Mouse (Mus musculus): ENCODE measurements around the gene Gm16223. TPM values are rescaled to one million over a fixed set of nuclear protein-coding genes. Genes with fewer than 3 reads are reported as not detected.

Gm16223 gene
- not detected in 2 replicates for polyA plus RNA-seq (2016; fragmentation: Nextera tagmentation; extraction: Ambion mirVana)

DNA sequence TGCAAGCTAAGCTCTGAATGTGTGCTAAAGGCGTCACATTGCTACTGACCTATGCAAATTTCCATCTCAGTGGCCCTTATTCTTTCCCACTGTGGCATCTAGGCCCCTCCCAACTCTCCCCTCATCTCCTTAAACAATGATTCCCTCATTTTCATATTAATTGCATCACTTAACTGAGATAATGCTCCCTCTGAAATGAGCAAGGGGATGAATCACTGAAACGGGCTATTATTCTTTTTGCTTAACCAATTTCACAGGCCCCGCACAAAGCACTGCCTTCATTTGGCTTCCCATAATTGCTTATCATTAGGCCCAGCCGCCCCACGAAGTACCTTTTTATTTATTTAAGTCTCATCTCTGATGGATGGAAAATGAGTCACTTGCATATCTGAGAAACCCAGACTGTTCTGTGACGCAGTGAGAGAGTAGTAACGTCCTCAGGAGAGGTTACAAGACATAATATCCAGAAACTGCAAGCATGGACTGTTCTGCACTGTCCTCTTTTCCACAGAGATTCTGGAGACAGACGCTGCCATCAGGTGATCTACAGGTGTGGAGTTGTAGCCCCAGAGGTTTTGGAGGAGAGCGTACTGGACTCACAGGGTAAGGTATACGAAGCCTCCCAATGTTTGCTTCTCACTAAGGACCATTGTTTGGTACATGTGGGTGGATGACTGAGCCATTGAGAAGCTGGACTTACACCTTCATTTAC lies at the start of gene Gm16223:
TSS of gene Gm16223 (plus strand) at position 485 of the 712 bp plus-strand sequence.
- Histone ChIP-seq H3K27ac (no peak within 1 kb of the TSS), H3K36me3 (replicated peaks) (no peaks in the 10 kb centered on the region), H3K4me3 (no peak within 1 kb of the TSS), H3K4me1 (peaks cover 10% of the 10 kb centered on the region; the same call in 1 of the 2 replicates), H3K9me3 (no peaks in the 10 kb centered on the region), H3K27me3 (ENCODE audit: poor library complexity, severe bottlenecking) (no peaks in the 10 kb centered on the region)
- 73% methylated on average over 10 of the region's 10 CpGs for WGBS
- DNase-seq (ENCODE audit: extremely low spot score, low spot score): no peak

DNA sequence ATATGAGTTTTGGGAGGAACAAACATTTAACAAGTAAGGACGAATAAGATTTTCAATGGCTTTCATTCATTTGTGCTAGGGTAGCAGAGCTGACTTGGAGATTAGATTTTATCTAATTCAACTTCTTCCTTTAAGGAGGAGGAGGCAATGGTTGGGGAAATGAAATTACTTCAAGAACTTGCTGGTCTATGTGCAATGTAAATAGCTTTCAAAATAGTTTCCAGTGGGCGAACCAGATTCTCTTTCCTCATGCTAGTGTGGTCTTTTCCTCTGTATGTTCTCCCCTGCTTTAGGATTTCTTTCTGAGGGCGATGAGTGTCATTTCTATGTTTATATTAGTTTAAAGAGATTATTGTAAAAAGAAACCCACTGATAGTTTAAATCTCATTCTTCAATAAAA lies 45.7 kb upstream of the Gm16223 start:
- 83% methylated on average over 3 of the region's 3 CpGs for WGBS

DNA sequence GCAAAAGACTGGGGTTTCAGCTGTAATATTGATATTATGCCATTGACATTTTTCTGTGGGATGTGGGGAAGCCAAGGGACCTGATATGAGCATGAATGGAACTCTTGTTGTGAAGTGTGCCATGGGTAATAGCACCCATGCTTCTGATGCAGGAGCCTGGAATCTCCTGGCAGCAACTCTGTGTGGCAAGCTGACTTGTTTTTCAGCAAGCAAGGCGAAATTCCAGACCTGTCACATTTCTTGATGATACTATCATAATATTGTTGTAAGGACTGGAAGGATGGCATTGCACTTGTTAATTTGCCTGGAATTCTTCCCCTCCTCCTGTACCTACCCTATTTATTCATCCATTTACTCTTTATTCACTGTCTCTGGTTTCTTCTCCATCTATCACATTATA lies 44.2 kb upstream of the Gm16223 start:
- no peak for DNase-seq (ENCODE audit: extremely low spot score, low spot score)
- H3K4me1 ChIP-seq: no peaks in the 10 kb centered on the region
- 86% methylated on average over 1 of the region's 1 CpGs for WGBS
- H3K36me3 ChIP-seq (replicated peaks): no peaks in the 10 kb centered on the region
- no peaks in the 10 kb centered on the region for H3K9me3 ChIP-seq
- H3K27me3 ChIP-seq (ENCODE audit: poor library complexity, severe bottlenecking): no peaks in the 10 kb centered on the region
- no peak overlapping the region for H3K4me3 ChIP-seq
- H3K27ac ChIP-seq: no peak overlapping the region

More for the DNA sequence above, 45.7 kb upstream of the Gm16223 start:
- no peaks in the 10 kb centered on the region for H3K36me3 ChIP-seq (replicated peaks)
- no peaks in the 10 kb centered on the region for H3K4me1 ChIP-seq
- H3K4me3 ChIP-seq: no peak overlapping the region
- no peak for DNase-seq (ENCODE audit: extremely low spot score, low spot score)
- H3K27ac ChIP-seq: no peak overlapping the region
- no peaks in the 10 kb centered on the region for H3K27me3 ChIP-seq (ENCODE audit: poor library complexity, severe bottlenecking)
- no peaks in the 10 kb centered on the region for H3K9me3 ChIP-seq

DNA sequence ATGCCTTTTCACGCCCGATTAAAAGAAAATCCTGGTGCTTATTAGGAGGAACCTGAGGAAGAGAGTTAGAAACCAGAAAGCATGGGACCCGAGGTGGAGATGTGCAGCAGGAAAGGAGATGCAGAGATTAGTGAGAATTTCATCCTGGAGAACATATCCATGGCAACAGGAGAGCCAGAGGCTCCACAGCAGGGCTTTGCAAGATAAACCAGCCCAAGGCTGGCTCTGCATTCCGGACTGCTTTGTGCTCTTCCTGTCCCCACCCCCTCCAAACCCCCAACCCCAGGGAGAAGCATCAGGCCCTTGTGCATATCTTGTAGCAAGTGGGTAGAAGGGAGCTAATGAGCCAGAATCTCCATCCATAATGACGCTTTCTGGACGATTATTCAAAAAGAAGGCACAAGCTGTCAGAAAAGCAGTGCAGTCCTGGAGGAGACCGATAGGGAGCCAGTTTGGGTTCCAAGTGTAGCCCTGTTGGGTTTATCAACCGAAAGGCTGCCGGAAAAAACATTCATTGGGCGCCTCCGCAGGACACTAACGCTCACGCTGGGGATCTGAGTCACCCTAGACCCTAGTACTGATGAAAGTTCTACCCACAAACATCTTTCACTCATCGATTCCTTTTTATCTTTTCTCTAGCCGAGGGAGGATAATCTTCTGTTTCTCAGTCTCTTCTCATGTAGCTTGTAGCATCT lies 31.2 kb upstream of the Gm16223 start:
- H3K36me3 ChIP-seq (replicated peaks): no peaks in the 10 kb centered on the region
- no peaks in the 10 kb centered on the region for H3K27me3 ChIP-seq (ENCODE audit: poor library complexity, severe bottlenecking)
- no peak for DNase-seq (ENCODE audit: extremely low spot score, low spot score)
- no peak overlapping the region for H3K27ac ChIP-seq
- no peak overlapping the region for H3K4me3 ChIP-seq
- H3K9me3 ChIP-seq: no peaks in the 10 kb centered on the region
- peaks cover 4% of the 10 kb centered on the region; the same call in 1 of the 2 replicates for H3K4me1 ChIP-seq
- 53% methylated on average over 15 of the region's 15 CpGs for WGBS

DNA sequence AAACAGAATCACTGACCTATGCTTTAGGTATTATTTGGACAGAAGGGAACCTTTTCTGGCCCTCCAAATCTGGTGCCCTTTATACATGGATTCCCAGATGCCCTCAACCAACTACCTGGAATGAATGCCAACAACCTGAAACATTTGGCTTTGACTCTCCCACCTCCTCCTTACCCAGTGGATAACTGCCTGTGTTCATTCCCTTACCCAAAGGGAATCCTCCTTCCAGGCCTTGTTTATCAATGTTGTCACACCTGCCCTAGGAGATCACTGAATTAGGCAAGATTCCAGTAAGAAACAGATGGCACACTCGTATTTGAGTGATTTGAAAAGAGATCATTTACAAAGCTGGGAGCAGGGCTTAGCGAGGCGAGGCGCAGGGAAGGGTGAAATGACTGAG lies 13.1 kb upstream of the Gm16223 start:
- Histone ChIP-seq H3K27me3 (ENCODE audit: poor library complexity, severe bottlenecking) (no peaks in the 10 kb centered on the region), H3K4me3 (no peak overlapping the region), H3K9me3 (no peaks in the 10 kb centered on the region), H3K36me3 (replicated peaks) (no peaks in the 10 kb centered on the region), H3K27ac (no peak overlapping the region), H3K4me1 (no peaks in the 10 kb centered on the region)
- no peak for DNase-seq (ENCODE audit: extremely low spot score, low spot score)
- WGBS: 94% methylated on average over 4 of the region's 4 CpGs

DNA sequence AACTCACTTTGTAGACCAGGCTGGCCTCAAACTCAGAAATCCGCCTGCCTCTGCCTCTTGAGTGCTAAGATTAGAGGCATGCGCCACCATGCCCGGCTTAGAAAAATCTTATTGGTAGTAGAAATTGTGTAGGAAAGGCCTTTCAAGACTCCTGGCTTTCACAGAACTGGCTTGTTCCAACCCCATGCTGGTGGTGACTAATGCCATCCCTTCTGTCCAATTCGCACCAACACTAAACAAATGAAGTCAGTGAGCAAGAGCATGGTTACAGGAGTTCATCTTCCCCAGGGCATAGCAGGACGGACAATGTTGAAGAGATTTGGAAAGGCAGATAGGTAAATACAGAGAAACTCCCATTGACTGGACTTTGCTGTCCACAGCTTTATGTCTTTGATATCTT lies 12.6 kb upstream of the Gm16223 start:
- no peak overlapping the region for H3K4me3 ChIP-seq
- H3K27me3 ChIP-seq (ENCODE audit: poor library complexity, severe bottlenecking): no peaks in the 10 kb centered on the region
- no peaks in the 10 kb centered on the region for H3K36me3 ChIP-seq (replicated peaks)
- DNase-seq (ENCODE audit: extremely low spot score, low spot score): no peak
- H3K9me3 ChIP-seq: no peaks in the 10 kb centered on the region
- no peaks in the 10 kb centered on the region for H3K4me1 ChIP-seq
- WGBS: 97% methylated on average over 5 of the region's 5 CpGs
- H3K27ac ChIP-seq: no peak overlapping the region

DNA sequence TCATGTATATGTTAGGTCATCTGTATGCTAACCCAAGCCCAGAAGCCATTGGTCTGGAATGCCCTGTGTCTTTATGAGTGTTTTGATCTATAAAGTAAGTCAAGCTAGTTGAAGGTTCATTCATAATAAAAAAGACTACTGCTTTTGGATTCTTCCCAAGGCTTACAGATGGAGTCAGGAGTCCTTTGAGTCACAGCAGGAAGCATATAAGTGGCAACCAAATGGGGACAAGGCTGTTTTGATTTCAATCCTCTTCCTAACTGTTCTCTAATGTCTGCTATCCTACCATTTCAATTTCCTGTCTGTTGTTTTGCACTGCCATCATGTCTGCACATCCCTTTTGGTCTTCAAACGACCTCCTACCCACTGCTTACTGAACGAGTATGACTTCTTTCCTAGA lies 2.7 kb upstream of the Gm16223 start:
- no peaks in the 10 kb centered on the region for H3K27me3 ChIP-seq (ENCODE audit: poor library complexity, severe bottlenecking)
- peaks cover 10% of the 10 kb centered on the region; the same call in 1 of the 2 replicates for H3K4me1 ChIP-seq
- no peak overlapping the region for H3K4me3 ChIP-seq
- WGBS: 64% methylated on average over 2 of the region's 2 CpGs
- H3K9me3 ChIP-seq: no peaks in the 10 kb centered on the region
- H3K36me3 ChIP-seq (replicated peaks): no peaks in the 10 kb centered on the region
- no peak overlapping the region for H3K27ac ChIP-seq
- DNase-seq (ENCODE audit: extremely low spot score, low spot score): no peak

DNA sequence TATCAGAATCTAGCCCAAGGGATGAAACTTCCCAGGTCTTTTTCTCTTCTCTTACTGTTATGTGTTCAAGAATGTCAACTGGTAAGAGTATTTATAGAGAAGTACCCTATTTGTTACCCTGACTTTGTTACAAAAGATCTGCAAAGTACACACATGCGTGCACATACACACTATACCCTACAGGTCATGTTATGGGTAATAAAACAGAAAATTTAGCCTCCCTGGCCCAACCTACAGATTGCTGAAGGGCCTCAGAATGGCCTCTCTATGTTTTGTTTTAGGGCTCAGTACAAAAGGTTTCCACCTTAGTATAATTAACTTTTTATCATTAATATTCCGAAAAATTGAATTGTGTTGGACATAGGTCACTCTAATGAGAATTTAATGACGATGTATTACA lies 685 bp upstream of the Gm16223 start:
- DNase-seq (ENCODE audit: extremely low spot score, low spot score): no peak

DNA sequence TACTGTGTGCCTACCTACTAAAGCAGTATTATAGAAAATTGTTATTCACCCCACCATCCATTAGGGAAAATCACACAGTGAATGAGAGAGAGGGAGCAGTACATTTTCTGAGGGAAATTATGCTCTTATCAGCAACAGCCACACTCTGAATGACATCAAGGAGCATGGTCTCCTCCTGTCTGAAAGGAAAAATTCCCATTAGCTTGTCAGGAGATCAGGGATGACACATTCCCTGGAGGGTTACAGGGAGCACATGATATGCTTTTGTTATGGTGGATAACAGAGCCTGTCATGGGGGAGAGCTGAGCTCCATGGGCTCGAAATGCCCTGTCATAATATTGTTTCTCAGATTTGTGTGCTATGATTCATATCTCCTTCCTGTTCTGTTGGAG lies 424 bp downstream of the Gm16223 start:
- no peak overlapping the region for H3K4me3 ChIP-seq
- H3K27ac ChIP-seq: no peak overlapping the region
- H3K27me3 ChIP-seq (ENCODE audit: poor library complexity, severe bottlenecking): no peaks in the 10 kb centered on the region
- DNase-seq (ENCODE audit: extremely low spot score, low spot score): no peak
- peaks cover 10% of the 10 kb centered on the region; the same call in 1 of the 2 replicates for H3K4me1 ChIP-seq
- H3K36me3 ChIP-seq (replicated peaks): no peaks in the 10 kb centered on the region
- 86% methylated on average over 1 of the region's 1 CpGs for WGBS
- H3K9me3 ChIP-seq: no peaks in the 10 kb centered on the region

More for the DNA sequence above, 685 bp upstream of the Gm16223 start:
- no peak overlapping the region for H3K27ac ChIP-seq
- no peaks in the 10 kb centered on the region for H3K9me3 ChIP-seq
- peaks cover 10% of the 10 kb centered on the region; the same call in 1 of the 2 replicates for H3K4me1 ChIP-seq
- H3K4me3 ChIP-seq: no peak overlapping the region
- H3K27me3 ChIP-seq (ENCODE audit: poor library complexity, severe bottlenecking): no peaks in the 10 kb centered on the region
- 76% methylated on average over 3 of the region's 3 CpGs for WGBS
- no peaks in the 10 kb centered on the region for H3K36me3 ChIP-seq (replicated peaks)

DNA sequence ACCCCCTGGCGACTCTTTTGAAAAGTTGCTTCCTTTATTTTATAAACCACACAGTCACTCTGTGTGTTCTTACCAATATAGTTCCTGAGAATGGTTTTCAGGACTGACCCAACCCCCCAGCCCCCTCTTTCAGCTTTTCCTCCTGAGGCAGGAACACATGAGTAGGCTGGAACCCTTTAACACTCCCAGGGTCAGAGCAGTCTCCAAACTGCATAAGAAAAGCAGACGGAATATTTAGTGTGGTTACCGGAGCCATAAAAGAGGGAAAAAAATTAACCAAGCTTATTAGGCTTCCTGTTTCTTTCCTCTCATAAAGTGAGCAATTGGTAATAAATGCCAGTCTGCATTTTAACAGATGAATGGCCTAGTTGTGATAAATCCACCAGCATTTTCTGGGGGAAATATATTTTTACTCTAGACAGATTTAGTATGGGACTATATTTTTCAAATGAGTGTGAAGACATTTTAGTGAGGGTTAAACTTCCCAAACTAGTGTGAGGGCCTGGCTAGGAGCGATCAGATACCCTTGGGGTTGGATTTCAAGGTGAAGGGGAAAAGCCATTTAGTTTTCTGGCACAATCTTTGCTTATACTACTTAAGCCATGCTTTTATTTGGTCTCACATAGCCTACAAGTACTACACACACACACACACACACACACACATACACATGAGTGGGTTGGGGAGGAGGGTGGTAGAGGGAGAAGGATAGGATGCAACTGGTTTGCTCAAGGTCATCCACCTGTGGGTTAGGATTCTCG lies 49.0 kb downstream of the Gm16223 start:
- no peaks in the 10 kb centered on the region for H3K36me3 ChIP-seq (replicated peaks)
- no peaks in the 10 kb centered on the region for H3K9me3 ChIP-seq
- no peaks in the 10 kb centered on the region for H3K4me1 ChIP-seq
- H3K27me3 ChIP-seq (ENCODE audit: poor library complexity, severe bottlenecking): no peaks in the 10 kb centered on the region
- no peak overlapping the region for H3K4me3 ChIP-seq
- WGBS: 89% methylated on average over 5 of the region's 5 CpGs
- no peak for DNase-seq (ENCODE audit: extremely low spot score, low spot score)
- no peak overlapping the region for H3K27ac ChIP-seq

DNA sequence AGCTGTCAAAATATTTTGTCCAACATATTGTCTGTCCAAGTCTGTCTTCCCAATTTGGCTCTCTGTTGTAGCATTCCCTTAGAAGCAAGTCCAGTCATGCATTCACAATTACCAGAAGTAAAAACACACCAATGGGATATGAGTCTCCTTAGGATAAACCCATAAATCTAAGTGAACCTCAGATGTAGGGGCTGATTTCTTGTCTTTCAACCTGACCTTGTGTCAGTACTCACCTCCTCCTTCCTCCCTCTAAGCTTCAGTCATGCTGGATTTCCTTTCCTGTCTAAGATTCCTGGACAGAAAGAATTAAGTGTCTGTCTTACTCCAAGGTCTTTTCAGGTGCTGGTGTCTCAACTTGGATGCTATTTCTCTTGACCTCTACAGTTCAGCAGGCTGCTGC lies 57.8 kb downstream of the Gm16223 start:
- Histone ChIP-seq H3K36me3 (replicated peaks) (no peaks in the 10 kb centered on the region), H3K27me3 (ENCODE audit: poor library complexity, severe bottlenecking) (no peaks in the 10 kb centered on the region), H3K27ac (no peak overlapping the region), H3K9me3 (no peaks in the 10 kb centered on the region), H3K4me1 (no peaks in the 10 kb centered on the region), H3K4me3 (no peak overlapping the region)
- no peak for DNase-seq (ENCODE audit: extremely low spot score, low spot score)

DNA sequence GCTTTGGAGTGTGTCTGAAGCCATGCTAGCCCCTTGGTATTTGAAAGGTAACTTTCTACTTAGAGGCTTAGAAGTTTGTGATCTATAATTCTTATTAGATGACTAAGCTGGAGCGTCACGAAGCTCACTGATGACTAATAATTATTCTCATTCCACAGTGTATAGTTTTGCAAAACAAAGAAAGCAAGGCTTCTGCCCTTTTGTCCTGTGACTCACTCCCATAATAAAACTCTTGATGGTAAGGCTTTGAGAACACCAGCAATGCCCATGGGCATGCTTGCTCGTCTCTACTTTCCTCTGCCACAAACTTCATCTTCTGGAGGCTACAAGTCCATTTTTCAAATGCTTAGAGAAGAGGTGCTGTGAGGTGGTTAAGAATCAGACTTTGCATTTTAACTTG lies 87.9 kb downstream of the Gm16223 start:
- Histone ChIP-seq H3K9me3 (no peaks in the 10 kb centered on the region), H3K27me3 (ENCODE audit: poor library complexity, severe bottlenecking) (no peaks in the 10 kb centered on the region), H3K27ac (no peak overlapping the region), H3K36me3 (replicated peaks) (no peaks in the 10 kb centered on the region), H3K4me1 (peaks cover 11% of the 10 kb centered on the region), H3K4me3 (no peak overlapping the region)
- WGBS: 80% methylated on average over 3 of the region's 3 CpGs
- no peak for DNase-seq (ENCODE audit: extremely low spot score, low spot score)

DNA sequence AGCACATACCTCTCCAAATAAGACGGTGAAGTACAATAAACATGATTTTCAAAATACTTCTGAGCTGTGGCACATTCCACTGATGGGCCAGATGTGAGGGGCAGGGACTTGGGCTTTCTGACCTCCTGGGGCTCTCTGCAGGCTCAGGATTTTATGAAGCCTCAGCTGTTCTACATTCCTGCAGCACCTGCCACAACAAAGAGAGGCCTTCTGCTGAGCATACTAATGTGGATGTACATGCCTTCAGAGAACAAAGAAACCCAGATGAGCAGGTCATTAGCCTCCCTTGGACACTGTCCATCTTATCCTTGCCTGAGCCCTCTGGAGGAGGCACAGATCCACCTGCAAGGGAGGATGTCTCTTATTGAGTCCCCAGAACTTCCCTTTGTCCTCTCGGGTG lies 97.0 kb downstream of the Gm16223 start:
- Histone ChIP-seq H3K4me1 (0 out of 2 replicates have a peak, but pooled peaks cover 5% of the 10 kb centered on the region), H3K4me3 (no peak overlapping the region), H3K36me3 (replicated peaks) (no peaks in the 10 kb centered on the region), H3K9me3 (no peaks in the 10 kb centered on the region), H3K27ac (no peak overlapping the region), H3K27me3 (ENCODE audit: poor library complexity, severe bottlenecking) (no peaks in the 10 kb centered on the region)
- no peak for DNase-seq (ENCODE audit: extremely low spot score, low spot score)
- 84% methylated on average over 2 of the region's 2 CpGs for WGBS
